Mouse (Mus musculus) c-Kit-positive CD71-negative TER-119-negative erythroid progenitor cells, embryonic 14.5 days (primary cell): Measurements from ENCODE around the gene Dsp.

ENCODE experiments used
- DNase-seq: peaks from one replicate; pipeline ENCODE4 v3.0.0-alpha.2; 2013; ENCODE audit warnings: low read depth

The Dsp gene

DNA sequence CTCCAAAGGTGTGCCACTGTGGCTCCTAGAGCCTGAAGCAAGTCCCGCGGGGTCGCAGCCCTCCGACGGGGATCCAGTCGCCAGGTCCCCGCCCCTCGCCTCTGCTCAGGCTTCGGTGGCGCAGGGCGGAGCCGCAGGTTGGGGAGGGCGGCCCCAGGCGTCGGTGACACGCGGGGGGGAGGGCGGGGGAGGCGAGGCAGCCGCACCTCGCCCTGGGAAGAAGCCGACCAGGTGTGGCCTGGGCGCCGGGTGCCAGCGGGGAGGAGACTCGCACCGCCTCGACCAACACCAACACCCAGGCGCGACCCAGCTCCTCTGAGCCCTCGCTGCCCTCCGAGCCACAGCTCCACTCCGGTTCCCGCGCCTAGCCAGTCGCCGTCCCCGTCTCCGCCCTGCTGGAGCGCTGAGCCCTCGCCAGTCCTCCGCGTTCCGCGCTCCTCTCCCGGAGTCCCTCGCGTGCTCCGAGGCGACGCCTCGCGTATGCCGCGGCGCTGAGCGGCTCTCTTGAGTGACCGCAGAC is at the start of gene Dsp:
Gene Dsp (plus strand): TSS at position 226 of the 520 bp plus-strand sequence.
- no peak for DNase-seq

- no peak for DNase-seq
These were observed 47.7 kb upstream of the Dsp start for GRCm38 (mm10) chr13:38103406-38103805.

GRCm38 (mm10) chr13:38104501-38104900 is 46.6 kb upstream of the Dsp start:
- DNase-seq = no peak

DNA sequence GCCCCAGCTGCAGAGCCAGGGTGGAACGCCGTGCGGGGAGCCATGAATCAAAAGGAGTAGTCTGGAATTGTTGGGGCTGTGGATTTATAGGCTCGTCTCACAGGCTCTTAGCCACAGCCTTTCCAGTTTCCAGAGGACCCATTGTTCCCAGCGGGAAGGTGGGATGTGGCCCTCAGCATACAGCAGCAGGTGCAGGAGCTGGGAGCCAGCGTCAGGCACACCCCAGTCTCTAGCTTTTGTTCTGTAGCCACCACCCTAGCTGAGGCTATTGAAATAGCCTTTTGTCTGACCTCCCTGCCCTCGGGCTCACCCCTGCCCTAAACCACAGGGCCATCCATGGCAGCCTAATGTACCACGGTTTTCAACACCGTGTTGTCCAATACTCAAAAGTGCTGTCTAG is 42.0 kb upstream of the Dsp start:
- no peak for DNase-seq

GRCm38 (mm10) chr13:38122321-38122720 is 28.8 kb upstream of the Dsp start:
- DNase-seq = no peak

- no peak for DNase-seq
These were observed 27.4 kb upstream of the Dsp start for GRCm38 (mm10) chr13:38123666-38124065.

GRCm38 (mm10) chr13:38127683-38128082 is 23.4 kb upstream of the Dsp start:
- DNase-seq = no peak

DNA sequence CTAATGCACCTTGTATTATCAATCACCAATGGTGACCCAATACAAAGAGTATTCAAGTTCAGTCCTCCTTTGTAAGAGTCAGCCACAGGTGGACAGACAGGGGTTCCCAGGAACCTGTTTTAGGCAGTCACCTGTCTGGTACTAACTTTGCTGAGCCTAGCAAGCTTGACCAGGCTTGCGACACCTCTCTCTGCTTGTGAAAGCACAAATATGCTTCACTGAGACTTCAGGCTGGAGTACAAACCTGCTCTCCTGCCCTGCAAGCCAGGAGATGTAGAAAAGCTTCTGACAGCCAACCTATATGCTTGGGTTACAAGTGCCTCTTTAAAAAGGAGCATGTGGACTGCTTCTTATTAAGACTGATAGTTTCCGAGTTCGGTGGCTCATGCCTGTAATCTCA is 22.8 kb upstream of the Dsp start:
- DNase-seq = no peak

GRCm38 (mm10) chr13:38129492-38129891 is 21.6 kb upstream of the Dsp start:
- no peak for DNase-seq

DNA sequence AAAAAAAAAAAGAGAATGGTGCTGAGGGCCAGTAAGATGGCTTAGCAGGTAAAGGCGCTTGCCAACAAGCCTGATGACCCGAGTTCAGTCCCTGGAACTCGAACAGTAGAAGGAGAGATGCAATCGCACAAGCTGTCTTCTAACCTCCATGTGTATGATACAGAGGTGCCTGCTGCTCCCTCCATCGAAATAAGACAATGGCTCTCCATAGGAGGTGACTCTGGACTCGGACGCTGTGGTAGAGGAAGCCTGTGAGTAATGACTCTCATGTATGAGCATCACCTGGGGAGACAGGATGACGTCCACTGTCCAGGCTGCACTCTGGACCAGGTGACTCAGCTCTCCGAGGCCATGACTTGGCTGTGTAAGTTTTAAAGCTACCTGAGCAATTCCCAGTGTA is 21.0 kb upstream of the Dsp start:
- no peak for DNase-seq

DNA sequence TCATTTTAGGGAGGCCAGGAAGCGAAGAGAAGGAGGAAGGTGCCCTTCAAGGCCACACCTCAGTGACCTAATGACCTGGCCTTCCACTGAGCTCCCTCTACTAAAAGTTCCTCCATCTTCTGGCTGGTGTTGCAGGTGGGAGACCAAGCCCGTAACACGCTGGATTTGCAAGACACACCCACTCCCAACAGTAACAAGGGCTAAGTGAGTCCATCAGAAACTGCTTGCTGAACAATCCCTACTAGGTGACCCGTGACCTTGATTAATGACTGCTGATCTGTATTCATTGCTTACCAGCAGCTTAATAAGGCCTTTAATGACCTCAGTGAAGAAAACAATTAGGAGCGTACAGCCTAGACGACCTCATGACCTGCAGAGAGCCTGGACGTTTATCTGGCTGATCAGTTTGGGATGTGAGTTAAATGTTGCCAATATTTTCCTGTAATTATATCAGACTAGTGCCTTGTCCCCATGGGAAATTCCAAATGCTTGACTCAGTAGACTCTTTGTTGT is 18.0 kb upstream of the Dsp start:
- DNase-seq = no peak

GRCm38 (mm10) chr13:38140521-38140920 is 10.6 kb upstream of the Dsp start:
- DNase-seq = no peak

DNA sequence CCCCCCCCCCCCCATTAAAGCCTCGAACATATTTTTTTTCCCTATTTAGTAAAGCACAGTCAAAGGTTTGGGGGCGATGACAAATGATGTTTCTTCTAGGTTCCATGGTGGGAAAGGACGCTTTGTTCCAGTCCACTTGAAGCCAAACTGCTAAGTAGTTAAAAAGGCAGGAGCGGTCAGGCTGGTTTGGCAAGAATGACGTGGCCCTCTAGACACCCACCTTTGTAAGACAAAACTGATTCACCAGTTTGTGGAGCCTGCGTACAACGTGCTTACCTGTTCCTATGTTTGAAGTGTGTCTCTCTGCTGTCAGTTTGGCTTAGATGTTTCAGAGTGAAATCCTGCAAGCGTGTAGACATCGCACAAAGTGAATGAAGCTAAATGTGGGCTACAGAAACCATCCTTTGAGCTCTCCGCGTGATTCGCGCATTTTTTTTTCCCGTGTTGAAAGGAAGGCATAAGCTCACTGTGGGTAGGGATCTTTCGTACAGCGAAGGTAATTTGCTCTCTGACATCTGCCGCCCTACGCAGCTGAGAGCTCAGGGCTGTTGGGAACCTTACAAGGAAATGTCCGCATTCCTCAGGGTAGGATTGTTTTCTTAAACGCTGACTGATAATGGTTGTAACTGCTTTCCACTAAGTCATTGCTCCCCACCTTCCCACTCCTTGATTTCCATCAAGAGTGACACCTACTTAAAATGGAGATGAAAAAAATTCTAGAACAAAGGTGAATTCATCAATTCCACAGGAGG is 6.0 kb upstream of the Dsp start:
- DNase-seq = no peak

DNA sequence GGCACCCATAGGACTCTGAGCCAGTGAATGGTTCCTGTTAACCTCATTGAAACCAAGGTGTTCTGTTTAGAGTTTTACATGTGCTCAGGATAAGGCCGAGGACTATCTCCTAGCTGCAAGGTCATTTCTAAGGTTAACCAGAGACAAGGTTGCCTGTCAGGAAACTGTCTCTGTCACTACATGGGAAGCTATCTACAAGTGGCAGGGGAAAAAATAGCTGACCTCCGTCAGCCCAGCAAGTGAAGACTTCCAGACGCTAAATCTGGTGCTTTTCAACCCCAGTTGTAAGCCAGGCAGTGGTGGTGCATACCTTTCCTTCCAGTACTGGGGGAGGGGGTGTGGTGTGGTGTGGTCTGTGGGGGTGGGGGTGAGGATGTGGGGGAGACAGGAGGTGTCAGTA is 2.7 kb upstream of the Dsp start:
- no peak for DNase-seq

DNA sequence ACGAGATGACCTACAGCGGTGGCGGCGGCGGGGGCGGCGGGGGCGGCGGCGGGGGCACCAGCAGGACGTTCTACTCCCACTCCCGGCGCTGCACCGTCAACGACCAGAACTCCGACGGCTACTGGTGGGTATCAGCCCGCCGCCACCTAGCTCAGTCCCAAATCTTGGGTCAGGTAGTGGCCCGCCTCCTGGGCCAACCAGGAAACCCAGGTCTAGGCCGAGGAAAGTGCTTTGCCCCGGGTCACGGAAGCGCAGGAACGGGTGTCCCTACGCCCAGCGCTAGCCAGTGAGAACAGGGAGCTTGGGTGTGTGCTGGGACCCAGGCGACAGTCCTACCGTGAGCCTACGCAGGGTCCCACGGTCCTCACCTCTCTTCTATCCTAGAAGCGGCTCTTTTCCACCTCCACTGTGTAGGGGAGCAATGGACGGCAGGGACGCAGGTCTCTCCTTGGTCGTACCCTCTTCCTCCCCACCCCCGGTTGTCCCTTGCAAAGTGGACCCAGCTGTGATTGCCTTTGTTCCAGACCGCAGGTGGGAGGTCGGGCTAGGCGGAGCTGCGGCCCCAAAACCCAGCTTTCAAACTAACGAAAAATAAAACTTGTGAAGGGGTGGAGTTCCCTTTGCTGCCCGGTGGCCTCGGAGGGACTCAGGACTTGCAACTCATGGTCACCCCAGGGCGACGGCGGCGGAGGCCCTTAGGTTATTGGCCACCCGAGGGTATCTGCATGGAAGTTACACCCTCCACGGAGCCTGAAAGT is 756 bp downstream of the Dsp start:
- no peak for DNase-seq

DNA sequence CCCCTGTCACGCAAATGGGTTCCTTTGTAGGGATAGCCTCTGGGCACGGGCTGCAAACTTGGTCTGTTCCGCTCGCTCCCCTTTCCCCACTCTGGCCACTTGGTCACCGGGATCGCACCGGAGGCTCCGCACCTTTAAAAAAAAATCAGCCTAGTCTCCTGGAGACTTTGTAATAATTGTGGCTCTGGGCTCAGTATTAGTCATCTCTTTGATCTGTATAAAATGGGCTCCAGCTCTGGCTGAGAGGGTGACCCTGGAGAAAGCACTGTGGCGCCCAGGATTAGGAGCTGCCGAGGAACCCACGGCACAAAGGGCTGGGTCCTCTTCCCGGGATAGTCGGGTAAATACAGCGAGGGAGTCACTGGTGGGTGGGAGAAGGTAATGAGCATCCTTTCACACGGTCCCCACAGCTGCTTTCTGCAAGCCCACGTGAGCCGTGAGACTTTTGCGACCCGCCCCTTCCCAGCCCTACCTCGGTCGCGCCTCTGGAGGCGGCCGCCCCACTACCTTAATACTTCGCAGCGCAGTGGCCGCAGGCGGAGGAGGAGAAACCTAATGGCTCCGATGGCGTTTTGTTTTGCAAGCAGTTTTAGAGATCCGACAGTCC is 1.4 kb downstream of the Dsp start:
- DNase-seq = no peak

GRCm38 (mm10) chr13:38155523-38155922 is 4.4 kb downstream of the Dsp start:
- DNase-seq = no peak

GRCm38 (mm10) chr13:38157635-38158034 is 6.5 kb downstream of the Dsp start:
- DNase-seq = no peak

- DNase-seq = no peak
These were observed 10.9 kb downstream of the Dsp start for GRCm38 (mm10) chr13:38162002-38162401.

GRCm38 (mm10) chr13:38162668-38163067 is 11.6 kb downstream of the Dsp start:
- no peak for DNase-seq

DNA sequence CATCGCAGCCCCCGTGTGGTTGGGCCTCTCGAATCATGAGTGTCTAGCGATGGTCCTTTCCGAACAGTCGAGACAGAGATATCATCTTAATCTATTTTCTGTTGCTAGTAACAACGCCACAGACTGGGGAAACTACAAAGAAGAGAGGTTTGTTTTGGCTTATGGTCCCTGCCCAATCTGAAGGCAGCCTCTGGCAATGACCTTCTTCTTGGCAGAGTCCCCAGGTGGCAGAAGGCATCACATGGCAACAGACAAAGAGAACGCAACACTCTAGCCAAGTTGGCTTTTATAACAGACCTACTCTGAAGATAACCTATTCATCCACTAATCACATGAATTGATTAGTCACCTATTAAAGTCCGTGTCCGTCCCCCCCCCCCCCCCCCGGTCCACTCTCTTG is 13.8 kb downstream of the Dsp start:
- no peak for DNase-seq

GRCm38 (mm10) chr13:38167056-38167455 is 16.0 kb downstream of the Dsp start:
- DNase-seq = no peak

- no peak for DNase-seq
These were observed 19.6 kb downstream of the Dsp start for GRCm38 (mm10) chr13:38170707-38171144.
